Mouse (Mus musculus): ENCODE results near the gene Mdfic. TPM values are rescaled to one million over a fixed set of nuclear protein-coding genes. Genes with fewer than 3 reads are reported as not detected.

The Mdfic gene
- polyA plus RNA-seq, 1 experiment = 0.02 TPM

DNA sequence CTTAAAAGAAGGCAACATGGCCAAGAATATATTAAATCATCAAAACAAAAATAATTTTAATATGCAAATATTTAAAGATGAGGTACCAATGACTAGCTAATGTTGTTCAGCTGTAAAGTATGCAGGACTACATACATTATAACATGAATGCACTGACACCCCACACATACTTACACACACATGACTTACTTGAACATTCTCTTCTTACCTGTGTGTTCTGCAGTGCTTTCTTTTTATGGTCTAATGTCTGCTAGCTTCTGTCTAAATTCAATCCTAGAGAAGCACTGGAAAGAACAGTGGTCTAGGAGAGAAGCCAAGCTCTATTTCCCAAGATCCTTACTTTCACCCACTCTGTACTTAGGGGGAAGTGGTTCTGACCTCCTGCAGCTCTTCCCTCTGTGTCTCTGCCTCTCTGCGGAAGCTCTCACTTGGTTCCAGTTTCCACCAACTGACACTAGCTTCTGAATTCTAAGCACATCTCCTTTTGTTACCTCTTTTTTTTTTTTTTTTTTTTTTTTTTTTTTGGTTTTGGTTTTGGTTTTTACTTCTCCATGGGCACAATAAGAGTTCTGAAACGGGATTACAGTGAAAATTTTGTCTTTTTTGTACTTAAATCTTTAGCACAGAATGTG lies 125.4 kb downstream of the Mdfic start:
- no peak overlapping the region for H3K4me3 ChIP-seq (replicated peaks)
- H3K9me3 ChIP-seq (ENCODE audit: control insufficient read depth, low read length) = no peaks in the 10 kb centered on the region
- no peaks in the 10 kb centered on the region for H3K4me1 ChIP-seq (ENCODE audit: control insufficient read depth)
- no peaks in the 10 kb centered on the region for H3K36me3 ChIP-seq (ENCODE audit: control insufficient read depth)
- H3K27me3 ChIP-seq (ENCODE audit: control insufficient read depth) = no peaks in the 10 kb centered on the region
- no peak; the same call in 2 of the 3 replicates for TF ChIP-seq TAL1 (IDR thresholded peaks at IDR 0.05; ENCODE audit: low read length)
- no peak for TF ChIP-seq GATA1 (IDR thresholded peaks at IDR 0.05; ENCODE audit: low read length)
